ENCODE assay signal across 8 mouse cellular contexts in genomic region chr5:114690633-114691567, GRCm38 (mm10). TPM values are rescaled to one million over a fixed set of nuclear protein-coding genes. Genes with fewer than 3 reads are reported as not detected.
A peak's percentile ranks its signal among the peaks of the same experiment; 100 is the strongest.
DNase-seq lines count a peak whose midpoint lies in the region; ATAC-seq and TF ChIP-seq lines count a peak whose summit lies in the region.

Gene Gltp (minus strand): TSS chr5:114690984.

- no peak for TF ChIP-seq POLR2A in bone marrow macrophage, adult 2 months (IDR thresholded peaks at IDR 0.05; ENCODE audit: borderline replicate concordance, low read depth, low read length)
- TF ChIP-seq POLR2A in embryonic fibroblast, embryonic 13.5 days (IDR thresholded peaks at IDR 0.05; ENCODE audit: low read depth, low read length): peak; percentile 61

- H3K36me3 ChIP-seq in heart, embryonic 10.5 days: no peaks in the 10 kb centered on the region
- H3K36me3 ChIP-seq in kidney, embryonic 15.5 days: no peaks in the 10 kb centered on the region

- 3% methylated on average over 75 of the region's 75 CpGs for WGBS in heart, embryonic 10.5 days
- WGBS in kidney, embryonic 15.5 days: 6% methylated on average over 66 of the region's 75 CpGs

- no peak for TF ChIP-seq CTCF in bone marrow macrophage, adult 2 months (IDR thresholded peaks at IDR 0.05; ENCODE audit: low read depth, low read length)
- no peak for TF ChIP-seq CTCF in embryonic fibroblast, embryonic 13.5 days (IDR thresholded peaks at IDR 0.05; ENCODE audit: borderline replicate concordance, insufficient read depth, low read length)

- peak within 1 kb of the TSS; percentile 96 for H3K4me2 ChIP-seq in kidney, embryonic 15.5 days

- no peaks in the 10 kb centered on the region for H3K9me3 ChIP-seq in heart, embryonic 10.5 days
- H3K9me3 ChIP-seq in kidney, embryonic 15.5 days (replicated peaks): no peaks in the 10 kb centered on the region

- peaks cover 22% of the 10 kb centered on the region for H3K4me1 ChIP-seq in bone marrow macrophage, adult 2 months (ENCODE audit: control insufficient read depth, insufficient read depth, low read length)
- no peaks in the 10 kb centered on the region for H3K4me1 ChIP-seq in embryonic fibroblast, embryonic 13.5 days (ENCODE audit: control insufficient read depth, insufficient read depth, low read length)
- peaks cover 29% of the 10 kb centered on the region for H3K4me1 ChIP-seq in heart, embryonic 10.5 days
- peaks cover 34% of the 10 kb centered on the region for H3K4me1 ChIP-seq in kidney, embryonic 15.5 days

- DNase-seq in 416B (ENCODE audit: low read depth) (peak; percentile 86), liver (peak; percentile 96)
- peak; percentile 95 for DNase-seq in heart, embryonic 10.5 days (ENCODE audit: low spot score)
- peak; percentile 94 to 98 for DNase-seq in spleen, postnatal 4 days (ENCODE audit: low spot score in 2 of 2)

- ATAC-seq in kidney, embryonic 15.5 days (replicated peaks; ENCODE audit: low FRiP score): peak; percentile 95
- peak; percentile 79 for ATAC-seq in monocyte, adult 5-6 weeks (replicated peaks; ENCODE audit: insufficient number of reproducible peaks, low FRiP score, low TSS enrichment, poor library complexity, severe bottlenecking)

- H3K4me3 ChIP-seq in bone marrow macrophage, adult 2 months (ENCODE audit: insufficient read depth, low read length): peak within 1 kb of the TSS; percentile 98
- H3K4me3 ChIP-seq in embryonic fibroblast, embryonic 13.5 days (ENCODE audit: insufficient read depth, low read length): peak within 1 kb of the TSS; percentile 67
- H3K4me3 ChIP-seq in heart, embryonic 10.5 days: peak within 1 kb of the TSS; percentile 91
- H3K4me3 ChIP-seq in kidney, embryonic 15.5 days (replicated peaks): peak within 1 kb of the TSS; percentile 72

- peak within 1 kb of the TSS; percentile 71 for H3K9ac ChIP-seq in kidney, embryonic 15.5 days

- H3K27me3 ChIP-seq in heart, embryonic 10.5 days (ENCODE audit: insufficient read depth, poor library complexity, severe bottlenecking): peaks cover 18% of the 10 kb centered on the region; the same call in 1 of the 2 replicates
- H3K27me3 ChIP-seq in kidney, embryonic 15.5 days: no peaks in the 10 kb centered on the region

- peak within 1 kb of the TSS; percentile 82 for H3K27ac ChIP-seq in bone marrow macrophage, adult 2 months (ENCODE audit: insufficient read depth, low read depth, low read length)
- no peak within 1 kb of the TSS for H3K27ac ChIP-seq in embryonic fibroblast, embryonic 13.5 days (ENCODE audit: insufficient read depth, low read length)
- H3K27ac ChIP-seq in heart, embryonic 10.5 days: peak within 1 kb of the TSS; percentile 91
- 0 out of 2 replicates have a peak within 1 kb of the TSS, but pooled peaks have one; percentile 15 for H3K27ac ChIP-seq in kidney, embryonic 15.5 days

RNA-seq across cellular contexts. Expression of gene Gltp, which starts in this region (rescaled TPM):
- polyA plus RNA-seq in bone marrow macrophage, adult 2 months (2012; ENCODE audit: insufficient read depth, insufficient read length, missing spikeins): 336 and 371 TPM in 2 replicates
- 46.6 TPM in 2 replicates for polyA plus RNA-seq in embryonic fibroblast, embryonic 13.5 days (2011; ENCODE audit: insufficient read length, low read depth, missing spikeins)
- polyA plus RNA-seq in heart, embryonic 10.5 days (2016; fragmentation: Nextera tagmentation; extraction: Ambion mirVana): 65.8 and 71.8 TPM in 2 replicates
- polyA plus RNA-seq in kidney, embryonic 15.5 days (2015; fragmentation: Nextera tagmentation; extraction: Ambion mirVana): 78.5 and 79.2 TPM in 2 replicates
- total RNA-seq in monocyte, adult 5-6 weeks (2017): 46.4 to 52.1 TPM (median 46.5 TPM) in 3 replicates
